Mouse (Mus musculus): ENCODE data around the gene Slc7a10.

Slc7a10 gene

DNA sequence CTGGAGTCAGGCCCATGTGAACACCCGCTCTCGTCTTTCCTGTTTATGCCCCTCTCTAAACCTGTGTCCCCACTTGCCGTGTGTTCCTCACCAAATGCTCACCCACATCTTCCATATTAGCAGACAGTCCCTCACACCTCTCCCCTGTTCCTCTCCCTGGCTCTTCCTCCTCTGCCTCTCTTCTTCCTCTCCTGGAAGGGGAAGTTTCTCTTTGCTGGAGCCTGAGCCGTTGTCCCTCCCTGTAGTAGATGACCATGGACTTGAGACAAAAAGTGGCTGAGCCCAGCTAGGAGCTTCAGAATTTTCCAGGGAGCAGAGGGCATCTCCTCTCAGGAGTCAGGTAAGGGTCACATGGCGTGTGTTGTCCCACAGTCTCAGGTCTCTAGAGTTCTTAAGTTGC is 19.2 kb upstream of the Slc7a10 start:
- POLR2A ChIA-PET, result no interaction called here
- CTCF ChIA-PET, result interaction anchor here in 2 of 4 experiments (0.6 to 1.9 kb wide), 2 partner anchors 10 to 103 kb away, joined by 4 to 5 read pairs; no protein-coding TSS in a partner anchor

DNA sequence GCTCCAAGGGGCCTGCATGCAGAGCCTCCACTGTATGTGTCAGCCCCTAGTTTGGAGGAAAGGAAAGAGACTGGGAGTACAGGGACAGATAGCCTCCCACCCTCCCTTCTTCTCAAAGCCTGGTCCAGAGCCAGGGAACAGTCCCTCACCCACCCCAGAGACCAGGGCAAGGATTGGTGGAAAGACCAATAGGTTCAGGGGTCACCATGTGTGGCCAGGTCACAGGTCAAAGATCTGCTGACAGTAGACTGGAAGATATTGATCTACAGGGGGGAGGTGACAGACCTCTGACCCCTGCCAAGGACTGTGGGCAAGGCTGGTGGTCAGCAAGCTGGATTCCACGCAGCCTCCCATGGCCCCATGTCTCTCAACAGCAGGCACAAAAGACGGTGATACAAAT is 18.3 kb upstream of the Slc7a10 start:
- ChIA-PET POLR2A (interaction anchor here in 1 of 4 experiments (0.7 kb wide), 1 partner anchor 438 kb away, joined by 3 read pairs; no protein-coding TSS in a partner anchor), CTCF (interaction anchor here in 2 of 4 experiments (0.6 to 2.4 kb wide), 4 partner anchors 9 to 342 kb away, joined by 3 to 15 read pairs (median 3); no protein-coding TSS in a partner anchor)

DNA sequence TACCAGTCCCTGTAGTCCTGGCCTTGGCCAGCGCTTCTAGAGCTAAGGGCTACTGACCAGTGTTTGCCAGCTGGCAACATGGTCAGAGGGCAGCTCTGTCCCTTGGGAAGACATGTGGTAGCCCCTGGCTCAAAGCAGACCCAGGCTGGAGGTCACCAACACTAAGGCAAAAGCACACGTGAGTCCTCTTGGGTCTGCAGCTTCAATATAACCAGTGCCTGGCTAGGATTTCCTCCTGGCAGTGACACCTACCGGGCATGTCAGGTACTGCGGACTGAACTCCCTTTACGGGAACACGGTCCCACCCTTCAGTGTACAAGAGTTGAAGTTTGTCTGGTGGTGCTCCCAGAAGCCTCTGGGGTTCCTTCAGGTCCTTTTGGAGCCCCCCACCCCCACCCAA is 16.8 kb upstream of the Slc7a10 start:
- ChIA-PET CTCF (interaction anchor here (0.5 to 5.5 kb wide), 54 partner anchors 8 to 490 kb away, joined by 3 to 63 read pairs (median 4); partner anchors contain the start of genes Cebpa (in 2 of the 4), Cebpg (in 1 of the 4) and Lrp3 (in 1 of the 4)), POLR2A (interaction anchor here (0.5 to 1.7 kb wide), 11 partner anchors 13 to 379 kb away, joined by 3 to 5 read pairs (median 3); partner anchors contain the start of genes Cebpa (in 1 of the 4), Cebpg (in 1 of the 4), Chst8 (in 1 of the 4) and Rhpn2 (in 1 of the 4))

DNA sequence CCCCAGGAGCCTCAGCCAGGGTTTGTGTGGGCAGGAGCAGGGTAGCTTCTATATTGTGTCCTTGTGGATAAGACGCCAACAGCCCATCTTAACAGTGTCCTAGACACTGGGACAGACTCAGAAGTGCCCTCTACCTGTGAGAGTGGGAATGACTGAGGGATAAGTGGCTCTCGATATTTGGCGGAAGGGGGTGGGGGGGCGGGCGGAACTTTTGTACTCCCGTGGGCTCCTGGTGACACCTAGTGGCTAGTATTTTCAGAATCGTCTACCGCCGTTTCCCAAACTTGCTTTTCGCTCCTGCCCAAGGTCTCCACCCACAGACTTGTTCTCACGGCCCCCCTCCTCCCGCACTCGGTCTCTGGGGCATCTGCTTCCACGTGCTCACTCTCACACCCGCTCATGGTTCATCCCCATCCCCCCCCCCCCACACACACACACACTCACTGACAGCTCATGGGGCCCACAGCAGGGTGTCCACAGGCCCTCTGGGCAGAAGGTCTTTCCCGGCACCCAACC is 14.3 kb upstream of the Slc7a10 start:
- POLR2A ChIA-PET, result interaction anchor here in 2 of 4 experiments (0.6 to 3.1 kb wide), 11 partner anchors 12 to 497 kb away, joined by 3 to 11 read pairs (median 3); partner anchors contain the start of genes Cebpa (in 1 of the 2), Chst8 (in 1 of the 2) and Pepd (in 1 of the 2)
- CTCF ChIA-PET, result interaction anchor here (0.6 to 5.5 kb wide), 60 partner anchors 9 to 601 kb away, joined by 3 to 63 read pairs (median 4); partner anchors contain the start of genes Cebpa (in 3 of the 4), Cebpg (in 2 of the 4), Cep89 (in 1 of the 4) and Faap24 (in 1 of the 4)

DNA sequence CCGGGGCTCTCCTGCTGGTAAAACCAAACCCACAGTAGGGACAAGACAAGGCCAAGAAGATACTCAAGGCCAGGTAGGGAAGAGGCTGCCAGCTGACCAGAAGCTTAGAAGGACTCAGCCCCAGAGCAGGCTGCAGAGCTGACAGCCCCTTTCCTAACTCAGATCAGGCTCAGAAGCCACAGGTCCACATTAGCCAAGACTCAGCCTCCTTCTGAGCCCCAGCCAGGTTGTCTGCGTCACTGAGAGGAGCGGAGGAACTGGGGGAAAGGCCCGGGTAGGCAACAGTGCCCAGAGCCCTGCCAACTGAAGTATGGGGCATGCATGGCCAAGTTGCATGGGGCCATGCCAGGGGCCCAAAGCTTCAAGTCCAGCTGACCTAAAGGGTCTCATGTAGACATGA is 13.7 kb upstream of the Slc7a10 start:
- ChIA-PET POLR2A (interaction anchor here in 2 of 4 experiments (0.6 to 3.1 kb wide), 3 partner anchors 55 to 260 kb away, joined by 3 to 11 read pairs (median 4); partner anchors contain the start of genes Cebpa (in 1 of the 2) and Pepd (in 1 of the 2)), CTCF (interaction anchor here (0.6 to 5.5 kb wide), 22 partner anchors 38 to 602 kb away, joined by 3 to 63 read pairs (median 8); partner anchors contain the start of genes Cebpa (in 1 of the 4) and Cebpg (in 1 of the 4))

DNA sequence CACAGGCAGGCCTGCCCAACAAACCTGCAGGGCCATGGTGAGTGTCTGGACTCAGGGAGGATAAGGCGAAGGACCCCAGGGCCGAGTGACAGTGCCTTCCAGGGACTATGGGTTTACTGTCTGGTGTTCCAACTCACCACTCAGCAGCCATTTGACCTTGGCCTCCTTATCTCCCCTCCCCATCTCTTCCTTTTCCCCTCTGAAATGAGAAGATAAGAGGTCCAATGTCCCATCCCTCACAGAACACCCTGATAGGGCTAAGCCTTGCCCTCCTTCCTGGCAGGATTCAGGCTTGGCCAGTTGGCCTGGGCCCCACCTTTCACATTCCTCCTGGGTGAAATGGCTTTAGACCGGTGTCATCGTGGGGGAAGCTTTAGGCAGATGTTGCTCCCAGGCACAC is 10.7 kb upstream of the Slc7a10 start:
- ChIA-PET POLR2A (no interaction called here), CTCF (interaction anchor here in 1 of 4 experiments (0.7 kb wide), 1 partner anchor 88 kb away, joined by 4 read pairs; no protein-coding TSS in a partner anchor)

DNA sequence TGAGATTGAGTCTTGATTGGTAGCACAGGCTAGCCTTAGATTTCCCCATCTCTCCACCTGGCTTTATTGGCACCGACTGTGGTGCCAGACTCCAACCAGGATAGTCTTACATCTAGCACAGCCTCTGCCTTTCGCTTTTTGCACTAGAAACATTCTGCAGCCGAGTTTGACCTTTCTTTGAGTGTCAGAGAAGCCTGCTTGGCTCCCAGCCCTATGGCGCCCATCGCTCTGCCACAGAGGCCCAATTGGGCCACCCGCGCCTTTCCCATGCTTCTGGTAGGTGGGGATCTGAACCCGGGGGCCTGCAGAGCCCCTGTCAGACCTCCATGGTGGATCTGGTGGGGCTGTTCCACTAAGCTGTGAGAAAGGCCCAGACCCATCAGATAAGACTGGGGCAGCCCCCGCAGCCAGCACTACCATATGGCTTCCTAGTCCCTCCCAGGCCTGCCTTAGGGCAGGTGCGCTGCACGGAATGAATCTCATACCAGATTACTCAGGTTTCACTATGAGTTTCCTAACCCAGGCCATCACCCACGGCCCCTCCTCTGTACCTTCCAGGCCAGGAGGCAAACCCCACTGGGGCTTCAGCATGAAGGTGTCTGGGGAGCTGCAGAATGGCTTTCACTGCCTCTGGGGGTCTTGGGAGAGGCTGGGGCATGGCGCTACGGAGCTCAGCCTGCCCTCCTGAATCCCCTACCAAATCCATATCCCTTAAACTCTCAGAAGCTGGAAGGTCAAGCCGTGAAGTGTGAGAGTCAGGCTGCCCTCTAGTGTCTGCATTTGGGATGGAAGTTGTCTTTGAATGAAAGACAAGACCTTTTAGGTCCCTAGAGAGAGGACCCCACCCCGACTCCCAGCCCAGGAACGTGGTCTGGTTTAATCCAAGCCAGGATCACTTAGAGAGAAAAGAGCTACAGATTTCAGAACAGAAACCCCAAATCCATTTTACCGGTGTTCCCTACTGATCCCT is 9.5 kb upstream of the Slc7a10 start:
- CTCF ChIA-PET, result interaction anchor here (0.5 to 1.8 kb wide), 43 partner anchors 8 to 737 kb away, joined by 3 to 11 read pairs (median 3); partner anchors contain the start of genes Slc7a10 (in 2 of the 4), Cebpa (in 1 of the 4) and Cebpg (in 1 of the 4)
- POLR2A ChIA-PET, result interaction anchor here in 3 of 4 experiments (0.5 to 1.2 kb wide), 4 partner anchors 56 to 501 kb away, joined by 3 to 4 read pairs (median 3); partner anchors contain the start of gene Chst8 (in 1 of the 3)

DNA sequence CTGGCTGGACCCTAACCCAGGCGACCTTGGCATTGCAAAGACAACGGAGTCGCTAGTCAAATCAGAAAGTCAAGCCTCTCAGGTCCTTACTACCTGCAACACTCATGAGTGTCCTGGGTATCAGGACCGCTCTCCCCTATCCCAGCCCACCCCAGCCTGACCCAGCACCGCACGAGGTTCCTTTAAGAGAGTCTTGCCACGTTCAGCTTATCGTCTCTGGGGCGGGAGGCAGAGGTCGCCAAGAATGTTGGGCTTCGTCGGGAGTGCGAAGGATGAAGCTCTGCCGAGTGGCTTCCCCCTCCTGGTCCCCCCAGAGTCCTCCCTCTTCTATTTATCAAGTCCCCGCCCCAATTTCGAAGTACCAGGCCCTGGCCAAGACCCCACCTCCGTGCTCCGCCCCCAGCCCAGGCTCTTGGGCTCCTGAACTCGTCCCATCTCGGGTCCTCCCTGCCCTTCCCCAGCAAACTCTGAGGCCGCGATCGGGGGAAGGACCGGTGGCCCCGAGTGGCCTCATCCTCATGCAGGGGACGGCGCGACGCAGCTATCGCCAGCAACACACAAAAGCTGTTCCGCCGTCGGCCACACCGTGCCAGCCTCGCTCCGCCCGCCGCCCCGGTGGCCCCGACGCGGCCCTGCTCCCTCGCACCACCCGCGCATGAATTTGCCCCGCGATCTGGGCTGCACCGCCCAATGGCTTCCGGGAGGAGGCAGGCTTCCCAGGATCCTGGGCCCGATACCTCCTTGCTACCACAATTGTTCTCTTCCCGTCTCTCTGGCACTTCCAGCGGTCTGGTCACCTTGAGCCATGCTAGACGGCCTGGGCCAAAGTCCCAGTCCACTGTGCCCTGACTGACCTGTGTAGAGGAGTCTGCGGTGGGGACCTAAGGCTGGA is 1.1 kb upstream of the Slc7a10 start:
- ChIA-PET CTCF (interaction anchor here in 3 of 4 experiments (0.6 to 2.0 kb wide), 9 partner anchors 8 to 778 kb away, joined by 3 to 6 read pairs (median 4); no protein-coding TSS in a partner anchor), POLR2A (interaction anchor here in 3 of 4 experiments (0.6 to 1.5 kb wide), 4 partner anchors 48 to 359 kb away, joined by 4 to 6 read pairs (median 5); no protein-coding TSS in a partner anchor)

DNA sequence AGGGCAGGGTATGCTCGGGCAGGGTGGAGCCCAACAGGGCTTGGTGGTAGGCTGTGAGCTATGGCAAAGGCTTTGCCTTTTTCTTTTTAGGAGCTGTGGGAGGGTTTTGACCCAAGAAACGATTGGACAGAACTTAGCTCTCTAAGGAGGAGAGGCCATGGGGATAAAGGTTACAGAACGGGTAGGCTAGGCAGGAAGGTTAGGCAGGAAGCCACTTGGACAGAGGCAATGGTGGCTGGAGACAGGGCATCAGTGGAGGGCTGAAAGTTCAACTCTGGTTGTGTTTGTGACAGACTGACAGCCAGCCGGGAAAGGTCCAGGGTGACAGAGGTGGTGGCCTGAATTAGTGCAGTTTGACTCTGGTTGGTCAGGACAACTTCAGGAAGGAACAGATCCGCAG is 3.5 kb downstream of the Slc7a10 start:
- ChIA-PET CTCF (no interaction called here), POLR2A (interaction anchor here in 1 of 4 experiments (0.5 kb wide), 1 partner anchor 69 kb away, joined by 3 read pairs; no protein-coding TSS in a partner anchor)

DNA sequence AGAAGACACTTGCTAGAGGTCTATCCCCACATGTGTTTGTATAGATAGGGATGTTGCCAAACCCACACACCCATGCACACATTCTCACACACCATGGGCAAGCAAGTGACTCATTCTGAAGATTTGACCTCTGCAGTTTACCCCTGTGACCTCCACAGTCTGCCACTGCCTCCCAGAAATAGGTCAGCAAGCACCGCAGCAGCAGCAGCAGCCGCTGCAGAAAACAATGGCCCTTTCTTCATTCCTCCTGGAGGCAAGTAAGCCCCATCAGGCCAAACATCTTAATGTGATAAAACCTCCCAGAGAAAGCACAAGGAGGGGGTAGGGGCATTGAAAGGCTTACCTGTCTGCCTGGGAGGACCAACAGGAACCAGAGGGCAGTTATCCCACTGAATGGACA is 5.1 kb downstream of the Slc7a10 start:
- POLR2A ChIA-PET, result no interaction called here
- CTCF ChIA-PET, result interaction anchor here in 1 of 4 experiments (1.0 kb wide), 1 partner anchor 73 kb away, joined by 3 read pairs; no protein-coding TSS in a partner anchor

DNA sequence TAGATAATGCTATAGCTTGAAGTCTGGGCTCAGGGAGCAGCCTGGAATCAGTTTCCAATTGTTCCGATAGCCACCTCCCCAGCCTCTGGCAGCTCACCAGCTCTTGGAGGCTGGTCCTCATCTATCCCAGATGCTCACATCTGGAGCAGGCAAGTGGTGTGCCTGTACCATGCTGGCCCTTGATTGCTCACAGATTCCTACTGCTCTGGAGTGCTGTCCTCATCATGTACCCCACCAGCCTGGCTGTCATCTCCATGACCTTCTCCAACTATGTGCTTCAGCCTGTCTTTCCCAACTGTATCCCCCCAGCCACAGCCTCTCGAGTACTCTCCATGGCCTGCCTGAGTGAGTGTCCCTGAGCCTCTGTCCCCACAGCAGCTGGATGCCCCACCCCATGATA is 10.8 kb downstream of the Slc7a10 start:
- ChIA-PET POLR2A (interaction anchor here in 1 of 4 experiments (0.7 kb wide), 1 partner anchor 19 kb away, joined by 3 read pairs; the partner anchor contains the start of gene Lrp3), CTCF (no interaction called here)

DNA sequence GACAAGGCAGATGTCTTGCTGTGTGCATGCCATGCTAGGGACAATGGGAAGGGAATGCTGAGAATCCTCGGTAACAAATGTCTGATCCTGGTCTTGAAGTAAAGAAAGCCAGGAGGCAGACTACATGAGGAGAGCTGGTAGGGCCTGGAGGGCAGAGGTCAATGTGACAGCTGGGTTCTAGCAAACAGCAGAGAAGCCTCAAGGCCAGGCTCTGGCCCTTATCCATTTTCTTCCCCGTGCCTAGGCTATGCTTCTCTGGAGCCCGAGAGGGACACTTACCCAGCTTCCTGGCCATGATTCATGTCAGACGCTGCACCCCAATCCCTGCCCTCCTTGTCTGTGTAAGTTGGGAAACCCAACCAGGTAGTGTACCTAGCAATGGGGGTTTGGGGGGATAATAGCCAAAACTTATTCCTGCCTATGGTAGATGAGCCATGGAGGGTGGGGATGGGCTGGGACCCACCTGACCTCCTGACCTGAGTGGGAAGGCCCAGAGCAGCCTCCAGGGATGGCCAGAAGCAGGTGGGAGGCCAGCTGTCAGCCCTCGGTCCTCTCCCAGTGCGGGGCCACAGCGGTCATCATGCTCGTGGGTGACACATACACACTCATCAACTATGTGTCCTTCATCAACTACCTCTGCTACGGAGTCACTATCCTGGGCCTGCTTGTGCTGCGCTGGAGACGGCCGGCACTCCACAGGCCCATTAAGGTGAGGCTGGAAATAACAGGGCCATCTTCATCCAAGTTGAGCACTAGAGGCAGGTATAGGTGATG is 13.0 kb downstream of the Slc7a10 start:
- POLR2A ChIA-PET, result no interaction called here
- CTCF ChIA-PET, result no interaction called here

DNA sequence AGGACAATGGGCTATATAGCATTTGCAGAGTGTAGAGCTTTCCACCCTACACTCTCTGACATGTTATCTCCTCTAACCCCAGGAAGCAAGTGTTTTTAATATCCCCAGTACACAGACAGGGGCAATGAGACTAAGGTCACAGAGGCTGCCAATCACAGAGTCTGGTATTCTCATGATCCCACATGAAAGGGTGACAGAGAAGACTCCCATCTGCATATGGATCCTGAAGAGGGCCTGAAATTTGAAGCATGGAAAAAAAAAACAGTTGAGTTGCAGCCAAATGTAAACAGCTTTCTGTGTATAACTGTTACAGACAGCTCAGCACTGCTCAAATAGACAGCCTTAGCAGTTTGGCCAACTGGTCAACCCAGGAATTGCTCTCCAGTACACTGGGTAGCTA is 13.6 kb downstream of the Slc7a10 start:
- CTCF ChIA-PET, result no interaction called here
- POLR2A ChIA-PET, result no interaction called here

DNA sequence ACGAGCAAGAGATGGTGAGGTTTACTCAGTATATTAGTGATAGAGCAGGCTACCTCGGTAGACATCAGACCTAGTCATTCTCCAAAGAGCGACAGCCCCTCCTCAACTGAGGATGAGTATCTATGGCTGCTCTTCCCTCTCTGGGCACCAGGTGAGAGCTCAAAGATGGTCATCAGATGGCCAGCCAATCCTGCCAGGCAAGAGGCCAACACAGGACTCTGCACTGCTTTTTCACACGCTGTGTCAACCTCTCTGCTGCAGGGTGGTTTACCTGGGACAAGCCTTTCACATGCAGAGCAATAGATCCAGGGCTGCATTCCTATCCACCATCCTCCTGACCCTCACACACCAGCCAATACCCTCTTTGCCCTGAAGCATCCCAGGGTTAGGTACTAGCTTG is 25.6 kb downstream of the Slc7a10 start:
- POLR2A ChIA-PET, result interaction anchor here in 2 of 4 experiments (0.5 to 1.1 kb wide), 4 partner anchors 25 to 682 kb away, joined by 3 to 7 read pairs (median 3); partner anchors contain the start of gene Slc7a10 (in 1 of the 2)
- CTCF ChIA-PET, result no interaction called here

DNA sequence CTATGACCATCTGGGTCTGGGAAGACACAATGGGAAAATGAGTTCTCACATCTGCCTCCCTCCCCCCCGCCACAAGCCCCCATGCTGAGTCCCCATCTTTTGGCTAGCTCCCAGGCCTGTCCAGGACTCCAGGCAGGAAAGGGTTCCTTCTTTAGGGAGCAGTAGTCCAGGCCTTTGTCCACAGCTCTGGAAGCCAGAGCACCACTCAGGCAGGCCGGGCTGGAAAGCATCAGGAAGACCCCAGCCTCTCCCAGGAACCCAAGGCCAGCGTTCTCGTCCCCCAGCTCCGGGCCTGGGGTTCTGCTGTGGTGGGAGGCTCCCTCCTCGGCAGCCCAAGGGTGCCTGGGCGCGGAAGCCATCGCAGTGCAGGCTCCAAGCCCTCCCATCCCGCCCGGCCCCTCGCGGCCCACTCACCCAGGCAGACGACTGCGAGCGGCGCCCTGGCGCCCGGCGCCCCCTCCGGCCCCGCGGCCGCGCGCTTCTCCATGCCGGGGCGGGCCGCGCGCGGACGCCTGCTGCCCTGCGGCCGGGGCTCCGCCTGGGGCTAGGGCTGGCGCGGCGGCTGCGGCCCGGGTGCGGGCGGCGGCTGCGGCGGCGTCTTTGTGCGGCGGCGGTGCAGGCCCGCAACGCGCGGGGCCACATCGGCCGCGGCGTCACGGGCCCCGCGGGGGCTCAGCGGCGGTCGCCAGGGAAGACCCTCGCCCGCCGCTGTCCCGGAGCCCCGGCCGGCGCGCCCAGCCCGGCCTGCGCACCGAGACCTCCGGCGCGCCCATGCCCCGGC is 28.4 kb downstream of the Slc7a10 start:
- ChIA-PET CTCF (interaction anchor here in 3 of 4 experiments (0.5 to 2.3 kb wide), 5 partner anchors 18 to 207 kb away, joined by 3 to 7 read pairs (median 4); no protein-coding TSS in a partner anchor), POLR2A (interaction anchor here in 3 of 4 experiments (0.5 to 1.8 kb wide), 9 partner anchors 12 to 599 kb away, joined by 3 to 10 read pairs (median 3); partner anchors contain the start of gene Cebpg (in 1 of the 3))

DNA sequence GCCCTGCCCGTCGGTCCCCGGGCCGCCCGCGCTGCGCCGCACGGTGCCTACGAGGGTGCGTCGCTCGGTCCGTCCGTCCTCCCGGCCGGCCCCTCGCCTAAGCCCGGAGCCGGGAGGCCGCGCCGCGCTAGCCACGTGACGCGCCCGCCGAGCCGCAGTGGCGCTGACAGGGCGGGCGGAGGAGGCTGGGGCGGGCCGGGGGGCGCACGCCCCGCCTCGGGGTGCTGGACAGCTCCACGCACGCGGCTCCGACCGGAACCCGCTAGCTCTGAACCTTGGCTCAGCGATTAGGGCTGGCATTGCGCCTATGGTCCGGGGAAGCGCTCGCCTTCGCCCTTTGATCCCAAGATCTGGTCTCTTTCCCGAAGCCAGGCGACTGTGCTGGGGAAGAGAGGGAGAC is 29.0 kb downstream of the Slc7a10 start, which contains the start of gene Lrp3:
TSS of gene Lrp3 (minus strand) at position 274 of the 400 bp plus-strand sequence.
- ChIA-PET CTCF (interaction anchor here in 2 of 4 experiments (0.5 to 2.3 kb wide), 5 partner anchors 13 to 1517 kb away, joined by 3 to 7 read pairs (median 4); no protein-coding TSS in a partner anchor), POLR2A (interaction anchor here in 3 of 4 experiments (0.6 to 1.8 kb wide), 6 partner anchors 12 to 159 kb away, joined by 3 to 10 read pairs (median 3); partner anchors contain the start of gene Cebpg (in 1 of the 3))
